Comparison of ENCODE assay signal across 28 mouse cellular contexts in genomic region chr3:86087872-86088271, GRCm38 (mm10). TPM values are rescaled to one million over a fixed set of nuclear protein-coding genes. Genes with fewer than 3 reads are reported as not detected.
DNase-seq lines count a peak whose midpoint lies in the region; ATAC-seq lines count a peak whose summit lies in the region.
"Had no signal": no experiment of that assay in that cellular context is flagged by ENCODE, and none has a peak within 500 bp of the region (broad histone marks: within the 10 kb centered on the region; RNA-seq: fewer than 3 reads in every experiment).

No protein-coding gene starts in this region.

- peaks cover 4% of the 10 kb centered on the region for H3K4me1 ChIP-seq in liver, embryonic 13.5 days (replicated peaks)
- H3K4me1 ChIP-seq in liver, embryonic 11.5 days (replicated peaks; ENCODE audit: control insufficient read depth, insufficient read depth, low read length), result no peaks in the 10 kb centered on the region
- H3K4me1 ChIP-seq: forebrain, embryonic 13.5 days; heart, embryonic 13.5 days had no signal

- H3K27ac ChIP-seq in liver, embryonic 13.5 days, result no peak overlapping the region
- H3K27ac ChIP-seq in liver, embryonic 11.5 days (ENCODE audit: low read depth, low read length), result no peak overlapping the region
- H3K27ac ChIP-seq: embryonic facial prominence, embryonic 10.5 days; embryonic facial prominence, embryonic 13.5 days; forebrain, embryonic 10.5 days; forebrain, embryonic 13.5 days; heart, embryonic 13.5 days; hindbrain, embryonic 12.5 days; hindbrain, postnatal 0 days had no signal

- no peaks in the 10 kb centered on the region for H3K27me3 ChIP-seq in liver, embryonic 13.5 days
- H3K27me3 ChIP-seq in liver, embryonic 11.5 days (replicated peaks; ENCODE audit: control insufficient read depth, insufficient read depth, low read length), result no peaks in the 10 kb centered on the region
- H3K27me3 ChIP-seq: embryonic facial prominence, embryonic 13.5 days; forebrain, embryonic 13.5 days; heart, embryonic 13.5 days; hindbrain, embryonic 12.5 days had no signal

- H3K4me3 ChIP-seq in liver, embryonic 13.5 days (replicated peaks), result no peak overlapping the region
- H3K4me3 ChIP-seq in liver, embryonic 11.5 days (ENCODE audit: low read depth, low read length), result no peak overlapping the region
- H3K4me3 ChIP-seq: embryonic facial prominence, embryonic 10.5 days; embryonic facial prominence, embryonic 13.5 days; erythroblast, embryonic 14.5 days; forebrain, embryonic 10.5 days; forebrain, embryonic 13.5 days; heart, embryonic 13.5 days; hindbrain, embryonic 12.5 days had no signal

- DNase-seq in heart, adult 11 months, result peak; percentile 52
- no peak for DNase-seq in heart, postnatal 25 days (ENCODE audit: low spot score)
- DNase-seq in liver, embryonic 13.5 days, result no peak
- DNase-seq in liver, embryonic 11.5 days (ENCODE audit: low spot score), result no peak
- DNase-seq in 3T3-L1 (ENCODE audit: low read depth, low spot score), result peak; percentile 6
- DNase-seq in kidney, adult 18-20 months, result no peak
- DNase-seq in layer of hippocampus, adult 9-10 months (ENCODE audit: low spot score), result no peak
- DNase-seq: adrenal gland, postnatal 14 days; cerebellum, adult 11 months; cerebellum, adult 2 months; cerebellum, adult 9-11 months; cerebellum, postnatal 25 days; gastrocnemius, postnatal 10 days; gastrocnemius, postnatal 36 days; heart, postnatal 14 days had no signal

- no peak for ATAC-seq in liver, embryonic 13.5 days (ENCODE audit: low read depth)
- ATAC-seq in liver, embryonic 11.5 days (replicated peaks; ENCODE audit: low FRiP score), result no peak
- peak; percentile 36; the same call in 1 of the 2 replicates for ATAC-seq in erythroid progenitor cell, adult 5-6 weeks (replicated peaks; ENCODE audit: low FRiP score, poor library complexity, severe bottlenecking)
- ATAC-seq: CD4-positive, CD25-positive, alpha-beta regulatory T cell, adult 4 months; forebrain, embryonic 13.5 days; forebrain, embryonic 16.5 days; hindbrain, postnatal 0 days; inflammation-experienced regulatory T-cells, adult 6 months; intestine, embryonic 16.5 days had no signal

- WGBS in liver, embryonic 13.5 days (ENCODE audit: insufficient replicate concordance), result 67% methylated on average over 3 of the region's 3 CpGs
- 81% methylated on average over 3 of the region's 3 CpGs for WGBS in liver, embryonic 11.5 days

- intact Hi-C loops in heart, postnatal 25 days (cut with DNase I), result no loop called here

- 0 out of 2 replicates have a peak overlapping the region, but pooled peaks have one; percentile 9 for H3K9ac ChIP-seq in liver, embryonic 13.5 days
- no peak overlapping the region for H3K9ac ChIP-seq in liver, embryonic 11.5 days (ENCODE audit: low read depth, low read length)
- H3K9ac ChIP-seq: embryonic facial prominence, embryonic 13.5 days; forebrain, embryonic 13.5 days; heart, embryonic 13.5 days; hindbrain, embryonic 12.5 days had no signal

- no peak overlapping the region for H3K4me2 ChIP-seq in liver, embryonic 13.5 days
- no peak overlapping the region for H3K4me2 ChIP-seq in liver, embryonic 11.5 days
- H3K4me2 ChIP-seq: embryonic facial prominence, embryonic 13.5 days; forebrain, embryonic 13.5 days; heart, embryonic 13.5 days; hindbrain, embryonic 12.5 days had no signal

- 0 out of 2 replicates have a peak, but pooled peaks cover 3% of the 10 kb centered on the region for H3K36me3 ChIP-seq in liver, embryonic 13.5 days
- no peaks in the 10 kb centered on the region for H3K36me3 ChIP-seq in liver, embryonic 11.5 days (ENCODE audit: control insufficient read depth, insufficient read depth, low read length)
- H3K36me3 ChIP-seq: hindbrain, embryonic 12.5 days had no signal

- H3K9me3 ChIP-seq in liver, embryonic 13.5 days (replicated peaks), result no peaks in the 10 kb centered on the region
- no peaks in the 10 kb centered on the region for H3K9me3 ChIP-seq in liver, embryonic 11.5 days (ENCODE audit: control insufficient read depth, low read length)
- H3K9me3 ChIP-seq: embryonic facial prominence, embryonic 10.5 days; embryonic facial prominence, embryonic 13.5 days; forebrain, embryonic 10.5 days; forebrain, embryonic 13.5 days; heart, embryonic 13.5 days; hindbrain, embryonic 12.5 days had no signal

RNA-seq across cellular contexts. Expression of gene Rps3a1, which starts 54.6 kb away (rescaled TPM):
- 100 to 1,000 TPM; 442 to 500 TPM for total RNA-seq in heart, postnatal 25 days (2021)
- polyA plus RNA-seq in liver, embryonic 13.5 days (2015; fragmentation: Nextera tagmentation; extraction: Ambion mirVana), result 1,129 and 1,231 TPM in 2 replicates
- 1,618 and 1,639 TPM in 2 replicates for polyA plus RNA-seq in liver, embryonic 11.5 days (2014; fragmentation: Nextera tagmentation; extraction: Ambion mirVana)
- total RNA-seq in erythroid progenitor cell, adult 5-6 weeks (2015; ENCODE audit: low replicate concordance), result 1,143 and 1,236 TPM in 2 replicates
- 1,103 and 1,193 TPM in 2 replicates for total RNA-seq in erythroid progenitor cell, adult 5-6 weeks (2017; ENCODE audit: low replicate concordance)

Comparison
In these comparisons a context has a peak if more than half of its experiments do, and no peak if none do; other contexts are left out.
1. DNase-seq: peak in heart, adult 11 months (single experiment) and 3T3-L1 (single experiment); none in heart, postnatal 25 days (single experiment), liver, embryonic 13.5 days (single experiment), liver, embryonic 11.5 days (single experiment), kidney, adult 18-20 months (single experiment) and layer of hippocampus, adult 9-10 months (single experiment).